Mouse (Mus musculus) 3T3-L1 (cell line): ENCODE data around the gene Crocc.

ENCODE experiments used
- DNase-seq: peaks from one replicate; pipeline ENCODE4 v3.0.0-alpha.2; 2015; ENCODE audit warnings: low read depth, low spot score

Gene Crocc

GRCm38 (mm10) chr4:140986711-140987395 is 73.5 kb downstream of the Crocc start, which contains the start of gene Atp13a2:
TSS of gene Atp13a2 (plus strand) at chr4:140986873.
- DNase-seq = peak; percentile 69

GRCm38 (mm10) chr4:140986024-140986710 is 74.2 kb downstream of the Crocc start:
- DNase-seq = no peak

GRCm38 (mm10) chr4:140984544-140984943 is 75.8 kb downstream of the Crocc start:
- DNase-seq = no peak

GRCm38 (mm10) chr4:140983442-140983841 is 76.9 kb downstream of the Crocc start:
- DNase-seq = peak; percentile 81

- DNase-seq = no peak
Measured at GRCm38 (mm10) chr4:140982808-140983207, 77.5 kb downstream of the Crocc start.

- DNase-seq = peak; percentile 18
Measured at GRCm38 (mm10) chr4:140981605-140982004, 78.7 kb downstream of the Crocc start.

GRCm38 (mm10) chr4:140977886-140978692 is 82.3 kb downstream of the Crocc start:
- DNase-seq = no peak

- no peak for DNase-seq
Measured at GRCm38 (mm10) chr4:140977278-140977677, 83.1 kb downstream of the Crocc start.

- DNase-seq = no peak
Measured at GRCm38 (mm10) chr4:140975356-140975755, 85.0 kb downstream of the Crocc start.

GRCm38 (mm10) chr4:140974408-140974807 is 85.9 kb downstream of the Crocc start:
- no peak for DNase-seq

GRCm38 (mm10) chr4:140971691-140972090 is 88.7 kb downstream of the Crocc start:
- peak; percentile 63 for DNase-seq

GRCm38 (mm10) chr4:140967386-140968159 is 92.8 kb downstream of the Crocc start:
- DNase-seq = no peak
